Mouse (Mus musculus): ENCODE data around the gene Clec9a. TPM values are rescaled to one million over a fixed set of nuclear protein-coding genes. Genes with fewer than 3 reads are reported as not detected.

The Clec9a gene
- 0.14 and 0.17 TPM in 2 replicates for polyA plus RNA-seq (2016; fragmentation: Nextera tagmentation; extraction: Ambion mirVana)

- Histone ChIP-seq H3K4me1 (no peaks in the 10 kb centered on the region), H3K9me3 (no peaks in the 10 kb centered on the region), H3K27ac (no peak within 1 kb of the TSS), H3K36me3 (no peaks in the 10 kb centered on the region), H3K4me3 (no peak within 1 kb of the TSS), H3K27me3 (ENCODE audit: insufficient read depth, poor library complexity, severe bottlenecking) (no peaks in the 10 kb centered on the region)
- no peak for DNase-seq (ENCODE audit: low spot score)
- WGBS, result 86% methylated on average over 2 of the region's 2 CpGs
These were observed at the start of gene Clec9a for GRCm38 (mm10) chr6:129408562-129408961. TSS of gene Clec9a (plus strand) at chr6:129408862.

DNA sequence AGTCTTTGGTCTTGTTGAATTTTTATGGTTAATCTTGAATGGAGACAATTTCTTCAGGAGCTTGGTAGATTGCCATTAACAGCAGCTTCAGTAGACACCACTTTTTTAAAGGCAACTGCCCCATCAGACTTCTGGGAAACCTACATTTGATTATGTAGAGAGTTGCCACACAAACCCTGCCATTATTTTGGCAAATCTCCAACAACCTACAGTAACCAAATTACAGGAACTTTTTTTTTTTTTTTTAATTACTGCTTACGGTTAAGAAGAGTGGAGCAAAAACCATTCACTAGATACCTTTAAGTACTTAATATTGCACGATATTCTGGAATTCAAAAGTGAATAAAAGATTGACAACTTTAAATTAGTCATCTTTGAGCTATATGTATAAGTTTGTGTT lies 49.1 kb upstream of the Clec9a start:
- WGBS, result 90% methylated on average over 2 of the region's 2 CpGs
- no peak for DNase-seq (ENCODE audit: low spot score)
- H3K4me3 ChIP-seq, result no peak overlapping the region
- H3K4me1 ChIP-seq, result no peaks in the 10 kb centered on the region
- no peaks in the 10 kb centered on the region for H3K9me3 ChIP-seq
- no peak overlapping the region for H3K27ac ChIP-seq
- H3K27me3 ChIP-seq (ENCODE audit: insufficient read depth, poor library complexity, severe bottlenecking), result no peaks in the 10 kb centered on the region
- no peaks in the 10 kb centered on the region for H3K36me3 ChIP-seq

DNA sequence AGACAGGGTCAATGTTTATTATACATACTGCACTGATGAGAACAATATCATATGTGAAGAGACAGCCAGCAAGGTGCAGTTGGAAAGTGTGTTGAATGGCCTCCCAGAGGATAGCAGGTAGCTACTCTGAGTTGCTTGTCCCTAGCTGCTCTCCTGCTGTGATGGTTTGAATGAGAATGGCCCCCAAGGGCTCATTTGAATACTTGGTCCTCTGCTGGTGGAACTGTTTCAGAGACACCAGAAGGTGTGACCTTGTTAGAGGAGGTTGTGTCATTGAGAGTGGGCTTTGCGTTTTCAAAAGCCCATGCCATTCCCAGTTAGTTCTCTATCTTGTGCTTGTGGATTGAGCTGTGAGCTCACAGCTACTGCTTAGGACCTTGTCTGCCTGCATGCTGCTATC lies 44.7 kb upstream of the Clec9a start:
- Histone ChIP-seq H3K27me3 (ENCODE audit: insufficient read depth, poor library complexity, severe bottlenecking) (no peaks in the 10 kb centered on the region), H3K9me3 (no peaks in the 10 kb centered on the region), H3K27ac (no peak overlapping the region), H3K36me3 (no peaks in the 10 kb centered on the region), H3K4me3 (no peak overlapping the region), H3K4me1 (no peaks in the 10 kb centered on the region)
- no peak for DNase-seq (ENCODE audit: low spot score)
- WGBS, result 9% methylated on average over 1 of the region's 1 CpGs

GRCm38 (mm10) chr6:129365959-129366359 lies 42.7 kb upstream of the Clec9a start:
- no peaks in the 10 kb centered on the region for H3K36me3 ChIP-seq
- H3K27me3 ChIP-seq (ENCODE audit: insufficient read depth, poor library complexity, severe bottlenecking), result no peaks in the 10 kb centered on the region
- H3K4me1 ChIP-seq, result no peaks in the 10 kb centered on the region
- no peak for DNase-seq (ENCODE audit: low spot score)
- no peak overlapping the region for H3K27ac ChIP-seq
- no peaks in the 10 kb centered on the region for H3K9me3 ChIP-seq
- H3K4me3 ChIP-seq, result no peak overlapping the region
- WGBS, result 20% methylated on average over 6 of the region's 6 CpGs

DNA sequence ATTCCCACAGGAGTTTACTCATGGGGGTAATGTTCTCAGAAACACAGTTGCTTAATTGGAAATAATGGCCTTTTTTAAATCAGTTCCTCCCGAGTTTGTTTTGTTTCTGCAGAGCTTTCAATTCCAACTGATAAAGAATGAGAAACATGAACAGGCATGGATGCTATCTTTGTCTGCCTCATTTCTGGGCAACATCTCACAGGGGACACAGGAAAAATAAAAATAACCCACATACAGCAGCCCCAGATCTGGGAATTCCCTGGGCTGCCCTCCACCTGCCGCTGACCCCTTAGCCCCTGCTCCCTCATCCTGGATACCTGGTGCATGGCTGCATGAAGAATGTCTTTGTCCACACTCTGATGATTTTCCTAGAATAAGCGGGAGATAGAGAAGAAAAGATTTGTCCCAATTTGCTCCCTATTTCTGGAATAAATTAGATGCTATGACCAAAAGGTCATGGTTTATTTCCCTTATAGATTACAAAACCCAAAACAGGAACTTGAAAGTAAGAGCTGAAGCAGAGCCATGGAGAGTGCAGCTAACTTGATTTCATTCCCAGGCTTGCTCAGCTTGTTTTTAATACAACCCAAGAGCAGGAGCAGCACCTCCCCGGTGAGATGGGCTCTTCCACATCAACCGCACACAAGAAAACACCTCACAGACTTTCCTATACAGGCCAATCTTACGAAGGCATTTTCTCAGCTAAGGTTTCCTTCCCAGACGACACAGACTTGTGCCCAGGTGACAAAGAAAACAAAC lies 39.1 kb upstream of the Clec9a start:
- Histone ChIP-seq H3K4me3 (no peak overlapping the region), H3K36me3 (no peaks in the 10 kb centered on the region), H3K9me3 (no peaks in the 10 kb centered on the region), H3K27me3 (ENCODE audit: insufficient read depth, poor library complexity, severe bottlenecking) (no peaks in the 10 kb centered on the region), H3K27ac (no peak overlapping the region), H3K4me1 (peaks cover 12% of the 10 kb centered on the region; the same call in 1 of the 2 replicates)
- DNase-seq (ENCODE audit: low spot score), result no peak
- 55% methylated on average over 7 of the region's 7 CpGs for WGBS

DNA sequence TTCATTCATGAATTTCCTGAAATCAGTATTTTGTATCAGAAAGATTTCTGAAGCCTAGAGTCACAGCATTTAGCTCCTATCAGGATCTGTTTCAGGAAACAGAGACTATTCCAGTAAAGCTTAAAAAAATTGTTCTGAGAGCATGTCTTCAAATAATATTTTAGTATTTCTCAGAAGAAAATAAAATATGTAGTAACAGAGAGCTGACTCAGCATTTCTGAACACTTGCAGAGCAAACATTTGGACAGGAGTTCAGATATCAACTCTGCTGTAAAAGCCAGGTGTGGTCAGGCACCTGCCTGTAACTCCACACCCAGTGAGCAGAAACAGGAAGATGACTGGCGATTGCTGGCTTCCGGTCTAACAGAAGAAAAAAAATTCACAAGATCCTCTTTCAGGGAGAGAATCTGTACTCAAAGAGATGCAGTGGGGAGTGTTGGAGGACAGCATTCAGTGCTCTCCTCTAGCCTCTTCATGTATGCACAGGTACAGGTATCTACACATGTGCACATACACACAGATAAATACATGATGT lies 33.7 kb upstream of the Clec9a start:
- DNase-seq (ENCODE audit: low spot score), result no peak
- WGBS, result 86% methylated on average over 2 of the region's 2 CpGs
- no peaks in the 10 kb centered on the region for H3K27me3 ChIP-seq (ENCODE audit: insufficient read depth, poor library complexity, severe bottlenecking)

GRCm38 (mm10) chr6:129380454-129380853 lies 28.2 kb upstream of the Clec9a start:
- Histone ChIP-seq H3K27ac (no peak overlapping the region), H3K4me1 (0 out of 2 replicates have a peak, but pooled peaks cover 5% of the 10 kb centered on the region), H3K9me3 (no peaks in the 10 kb centered on the region), H3K27me3 (ENCODE audit: insufficient read depth, poor library complexity, severe bottlenecking) (no peaks in the 10 kb centered on the region), H3K4me3 (no peak overlapping the region), H3K36me3 (no peaks in the 10 kb centered on the region)
- WGBS, result 62% methylated on average over 4 of the region's 4 CpGs
- DNase-seq (ENCODE audit: low spot score), result no peak

More for the DNA sequence above, 33.7 kb upstream of the Clec9a start:
- Histone ChIP-seq H3K27ac (no peak overlapping the region), H3K9me3 (no peaks in the 10 kb centered on the region), H3K4me3 (no peak overlapping the region), H3K36me3 (no peaks in the 10 kb centered on the region), H3K4me1 (peaks cover 12% of the 10 kb centered on the region; the same call in 1 of the 2 replicates)

GRCm38 (mm10) chr6:129381736-129382135 lies 26.9 kb upstream of the Clec9a start:
- H3K4me1 ChIP-seq, result 0 out of 2 replicates have a peak, but pooled peaks cover 5% of the 10 kb centered on the region
- WGBS, result 52% methylated on average over 1 of the region's 1 CpGs
- no peak for DNase-seq (ENCODE audit: low spot score)
- no peaks in the 10 kb centered on the region for H3K27me3 ChIP-seq (ENCODE audit: insufficient read depth, poor library complexity, severe bottlenecking)
- H3K27ac ChIP-seq, result no peak overlapping the region
- no peaks in the 10 kb centered on the region for H3K9me3 ChIP-seq
- no peak overlapping the region for H3K4me3 ChIP-seq
- H3K36me3 ChIP-seq, result no peaks in the 10 kb centered on the region

- DNase-seq (ENCODE audit: low spot score), result no peak
- 85% methylated on average over 3 of the region's 3 CpGs for WGBS
These were observed 25.2 kb upstream of the Clec9a start for GRCm38 (mm10) chr6:129383466-129383865.

DNA sequence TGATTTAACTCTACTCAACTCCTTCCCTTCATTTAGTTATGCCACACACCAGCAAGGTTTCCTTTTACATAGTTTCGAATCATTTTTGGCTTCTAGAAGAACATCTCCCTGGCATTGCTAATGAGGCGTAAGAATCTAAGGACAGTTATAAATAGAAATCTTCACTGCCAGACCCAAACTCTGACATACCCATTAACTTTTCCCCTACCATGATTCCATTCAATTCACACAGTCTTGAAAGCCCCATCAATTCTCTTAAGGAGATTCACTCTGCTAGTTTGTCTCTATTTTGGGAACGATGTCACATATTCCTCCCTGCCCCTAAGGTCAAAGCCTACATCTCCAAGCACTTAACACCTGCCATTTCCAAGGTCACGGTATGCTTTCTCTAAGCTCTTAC lies 23.7 kb upstream of the Clec9a start:
- no peak overlapping the region for H3K27ac ChIP-seq
- no peaks in the 10 kb centered on the region for H3K9me3 ChIP-seq
- no peaks in the 10 kb centered on the region for H3K27me3 ChIP-seq (ENCODE audit: insufficient read depth, poor library complexity, severe bottlenecking)
- no peaks in the 10 kb centered on the region for H3K36me3 ChIP-seq
- DNase-seq (ENCODE audit: low spot score), result no peak
- H3K4me1 ChIP-seq, result 0 out of 2 replicates have a peak, but pooled peaks cover 5% of the 10 kb centered on the region
- no peak overlapping the region for H3K4me3 ChIP-seq
- WGBS, result 71% methylated on average over 4 of the region's 4 CpGs

More at GRCm38 (mm10) chr6:129383466-129383865, 25.2 kb upstream of the Clec9a start:
- H3K27ac ChIP-seq, result no peak overlapping the region
- H3K9me3 ChIP-seq, result no peaks in the 10 kb centered on the region
- no peaks in the 10 kb centered on the region for H3K27me3 ChIP-seq (ENCODE audit: insufficient read depth, poor library complexity, severe bottlenecking)
- no peak overlapping the region for H3K4me3 ChIP-seq
- H3K4me1 ChIP-seq, result 0 out of 2 replicates have a peak, but pooled peaks cover 5% of the 10 kb centered on the region
- no peaks in the 10 kb centered on the region for H3K36me3 ChIP-seq

- Histone ChIP-seq H3K27ac (no peak within 1 kb of the TSS), H3K36me3 (no peaks in the 10 kb centered on the region)
- 89% methylated on average over 2 of the region's 2 CpGs for WGBS
These were observed 22.9 kb upstream of the Clec9a start, which contains the start of gene Clec12b for GRCm38 (mm10) chr6:129385774-129386173. TSS of gene Clec12b (minus strand) at chr6:129385874.

GRCm38 (mm10) chr6:129393087-129393720 lies 15.5 kb upstream of the Clec9a start:
- H3K4me1 ChIP-seq, result no peaks in the 10 kb centered on the region
- H3K27ac ChIP-seq, result no peak overlapping the region
- H3K27me3 ChIP-seq (ENCODE audit: insufficient read depth, poor library complexity, severe bottlenecking), result no peaks in the 10 kb centered on the region
- no peak overlapping the region for H3K4me3 ChIP-seq
- DNase-seq (ENCODE audit: low spot score), result no peak
- no peaks in the 10 kb centered on the region for H3K9me3 ChIP-seq
- WGBS, result 18% methylated on average over 2 of the region's 2 CpGs
- no peaks in the 10 kb centered on the region for H3K36me3 ChIP-seq

More at GRCm38 (mm10) chr6:129385774-129386173, 22.9 kb upstream of the Clec9a start, which contains the start of gene Clec12b:
- no peaks in the 10 kb centered on the region for H3K9me3 ChIP-seq
- no peak within 1 kb of the TSS for H3K4me3 ChIP-seq
- no peaks in the 10 kb centered on the region for H3K27me3 ChIP-seq (ENCODE audit: insufficient read depth, poor library complexity, severe bottlenecking)
- DNase-seq (ENCODE audit: low spot score), result no peak
- 0 out of 2 replicates have a peak, but pooled peaks cover 5% of the 10 kb centered on the region for H3K4me1 ChIP-seq

GRCm38 (mm10) chr6:129393732-129394131 lies 14.9 kb upstream of the Clec9a start:
- Histone ChIP-seq H3K4me1 (no peaks in the 10 kb centered on the region), H3K9me3 (no peaks in the 10 kb centered on the region), H3K36me3 (no peaks in the 10 kb centered on the region), H3K27ac (no peak overlapping the region), H3K27me3 (ENCODE audit: insufficient read depth, poor library complexity, severe bottlenecking) (no peaks in the 10 kb centered on the region), H3K4me3 (no peak overlapping the region)
- WGBS, result 70% methylated on average over 6 of the region's 6 CpGs
- no peak for DNase-seq (ENCODE audit: low spot score)
